Mouse (Mus musculus) stomach, postnatal 0 days (tissue): ENCODE results near the gene Endov. TPM values are rescaled to one million over a fixed set of nuclear protein-coding genes. Genes with fewer than 3 reads are reported as not detected.
A peak's percentile ranks its signal among the peaks of the same experiment; 100 is the strongest.

ENCODE experiments used
- ATAC-seq: fragments of 200-750 bp; cut with Nextera tagmentation; 2 replicates; pipeline ENCODE4 v1.8.0; 2017; ENCODE audit not compliant: low FRiP score, low TSS enrichment
- DNase-seq: peaks from one replicate; pipeline ENCODE4 v3.0.0-alpha.2; 2016; ENCODE audit warnings: low spot score
- H3K27ac ChIP-seq: fragments of 300-500 bp; sonication (generic); replicated peaks from 2 replicates; pipeline ENCODE4 v1.5.1; 2014; ENCODE audit warnings: mild to moderate bottlenecking, control low read depth
- H3K27me3 ChIP-seq: fragments of 300-500 bp; sonication (generic); 2 replicates; pipeline ENCODE4 v1.6.1; 2014; ENCODE audit warnings: low read length; ENCODE audit not compliant: control insufficient read depth, insufficient read depth
- H3K36me3 ChIP-seq: fragments of 300-500 bp; sonication (generic); 2 replicates; pipeline ENCODE4 v1.6.1; 2014; ENCODE audit warnings: low read length, mixed read lengths; ENCODE audit not compliant: control insufficient read depth, insufficient read depth
- H3K4me1 ChIP-seq: fragments of 300-500 bp; sonication (generic); replicated peaks from 2 replicates; pipeline ENCODE4 v1.6.1; 2014; ENCODE audit warnings: antibody characterized with exemption; ENCODE audit not compliant: control insufficient read depth, insufficient read depth
- H3K4me2 ChIP-seq: fragments of 300-500 bp; sonication (generic); replicated peaks from 2 replicates; pipeline ENCODE4 v1.6.1; 2014; ENCODE audit warnings: low read depth, mild to moderate bottlenecking, control low read depth, moderate library complexity
- H3K4me3 ChIP-seq: fragments of 300-500 bp; sonication (generic); 2 replicates; pipeline ENCODE4 v1.5.1; 2014; ENCODE audit warnings: low read depth, low read length, control low read depth
- H3K9ac ChIP-seq: fragments of 300-500 bp; sonication (generic); 2 replicates; pipeline ENCODE4 v1.6.1; 2014; ENCODE audit warnings: mild to moderate bottlenecking, low read length, control low read depth, mixed read lengths
- H3K9me3 ChIP-seq: fragments of 300-500 bp; sonication (generic); 2 replicates; pipeline ENCODE4 v1.6.1; 2016; ENCODE audit warnings: low read length; ENCODE audit not compliant: control insufficient read depth
- CTCF ChIP-seq: IDR thresholded peaks from 2 replicates; pipeline ENCODE4 v1.5.1; 2016; ENCODE audit warnings: antibody characterized with exemption, low read depth, mild to moderate bottlenecking, moderate library complexity
- EP300 ChIP-seq: optimal IDR thresholded peaks from 2 replicates; pipeline ENCODE3; 2016; ENCODE audit warnings: antibody characterized with exemption
- WGBS: fragments of 180-500 bp; shearing (Covaris S2); extraction: QIAGEN DNeasy Blood & Tissue Kit; methylation state at CpG from one replicate; pipeline ENCODE4 v1.1.7; 2014; 5-methylcytosine and 5-hydroxymethylcytosine counted together
- polyA plus RNA-seq: library from polyadenylated mRNA; unstranded; fragments of >200 nt; fragmentation: Nextera tagmentation; extraction: Ambion mirVana; gene quantifications from 2 replicates; pipeline ENCODE4 v1.2.1, GENCODE M21; 2015

Endov gene
- polyA plus RNA-seq, 1 experiment from 2014 or later = 9.2 TPM

GRCm38 (mm10) chr11:119549371-119549811 is 58.2 kb downstream of the Endov start:
- Histone ChIP-seq H3K9ac (peak overlapping the region; percentile 27; the same call in 1 of the 2 replicates), H3K4me3 (peak overlapping the region; percentile 56), H3K9me3 (no peaks in the 10 kb centered on the region), H3K4me1 (peaks cover 16% of the 10 kb centered on the region; the same call in 1 of the 2 replicates), H3K36me3 (no peaks in the 10 kb centered on the region), H3K4me2 (peak overlapping the region; percentile 98), H3K27me3 (peaks cover 18% of the 10 kb centered on the region), H3K27ac (no peak overlapping the region)
- ATAC-seq (no peak), DNase-seq (no peak)
- TF ChIP-seq CTCF = no peak
- no peak for TF ChIP-seq EP300
- WGBS = 4% methylated on average over 30 of the region's 43 CpGs

- no peak overlapping the region for H3K27ac ChIP-seq
- no peak overlapping the region for H3K9ac ChIP-seq
- peaks cover 16% of the 10 kb centered on the region; the same call in 1 of the 2 replicates for H3K4me1 ChIP-seq
- no peaks in the 10 kb centered on the region for H3K36me3 ChIP-seq
- TF ChIP-seq EP300 = no peak
- TF ChIP-seq CTCF = no peak
- no peak overlapping the region for H3K4me3 ChIP-seq
- no peak for DNase-seq
- WGBS = 50% methylated on average over 10 of the region's 10 CpGs
- ATAC-seq = no peak
- H3K27me3 ChIP-seq = peaks cover 15% of the 10 kb centered on the region
- no peaks in the 10 kb centered on the region for H3K9me3 ChIP-seq
- no peak overlapping the region for H3K4me2 ChIP-seq
Observed at GRCm38 (mm10) chr11:119550546-119551335, 59.6 kb downstream of the Endov start.

- ATAC-seq = no peak
- Histone ChIP-seq H3K9ac (no peak overlapping the region), H3K9me3 (no peaks in the 10 kb centered on the region), H3K4me2 (no peak overlapping the region), H3K27me3 (peaks cover 15% of the 10 kb centered on the region), H3K4me1 (peaks cover 16% of the 10 kb centered on the region; the same call in 1 of the 2 replicates), H3K36me3 (no peaks in the 10 kb centered on the region), H3K4me3 (no peak overlapping the region), H3K27ac (no peak overlapping the region)
- WGBS = 66% methylated on average over 3 of the region's 3 CpGs
- no peak for TF ChIP-seq CTCF
- TF ChIP-seq EP300 = no peak
- DNase-seq = no peak
Observed at GRCm38 (mm10) chr11:119551468-119551867, 60.3 kb downstream of the Endov start.

- H3K27me3 ChIP-seq = peaks cover 15% of the 10 kb centered on the region
- no peak overlapping the region for H3K27ac ChIP-seq
- H3K4me3 ChIP-seq = no peak overlapping the region
- 38% methylated on average over 1 of the region's 1 CpGs for WGBS
- no peak overlapping the region for H3K4me2 ChIP-seq
- no peaks in the 10 kb centered on the region for H3K36me3 ChIP-seq
- no peak for TF ChIP-seq EP300
- TF ChIP-seq CTCF = no peak
- no peak for DNase-seq
- H3K9ac ChIP-seq = no peak overlapping the region
- H3K9me3 ChIP-seq = no peaks in the 10 kb centered on the region
- H3K4me1 ChIP-seq = peaks cover 12% of the 10 kb centered on the region; the same call in 1 of the 2 replicates
- no peak for ATAC-seq
Observed at GRCm38 (mm10) chr11:119552301-119552700, 61.2 kb downstream of the Endov start.

- peak; percentile 28 for DNase-seq
- TF ChIP-seq EP300 (no peak), CTCF (no peak)
- Histone ChIP-seq H3K27me3 (peaks cover 14% of the 10 kb centered on the region), H3K9ac (no peak overlapping the region), H3K9me3 (no peaks in the 10 kb centered on the region), H3K4me2 (no peak overlapping the region), H3K36me3 (no peaks in the 10 kb centered on the region), H3K4me3 (no peak overlapping the region), H3K27ac (no peak overlapping the region), H3K4me1 (peaks cover 9% of the 10 kb centered on the region; the same call in 1 of the 2 replicates)
- 40% methylated on average over 9 of the region's 9 CpGs for WGBS
- no peak for ATAC-seq
Observed at GRCm38 (mm10) chr11:119552902-119553802, 62.0 kb downstream of the Endov start.
